Mouse (Mus musculus) lung, adult 2 months (tissue): ENCODE results near the gene Lyve1.

ENCODE experiments used
- CTCF ChIP-seq: fragments of 200-500 bp; IDR thresholded peaks from 2 replicates; pipeline ENCODE4 v1.5.1; 2011; ENCODE audit warnings: mild to moderate bottlenecking, low read length, control low read depth; ENCODE audit not compliant: insufficient read depth
- POLR2A ChIP-seq: fragments of 200-500 bp; IDR thresholded peaks from 2 replicates; pipeline ENCODE4 v1.6.1; 2011; ENCODE audit warnings: low read depth, mild to moderate bottlenecking, control low read depth, low read length, borderline replicate concordance; ENCODE audit errors: extremely low read depth

DNA sequence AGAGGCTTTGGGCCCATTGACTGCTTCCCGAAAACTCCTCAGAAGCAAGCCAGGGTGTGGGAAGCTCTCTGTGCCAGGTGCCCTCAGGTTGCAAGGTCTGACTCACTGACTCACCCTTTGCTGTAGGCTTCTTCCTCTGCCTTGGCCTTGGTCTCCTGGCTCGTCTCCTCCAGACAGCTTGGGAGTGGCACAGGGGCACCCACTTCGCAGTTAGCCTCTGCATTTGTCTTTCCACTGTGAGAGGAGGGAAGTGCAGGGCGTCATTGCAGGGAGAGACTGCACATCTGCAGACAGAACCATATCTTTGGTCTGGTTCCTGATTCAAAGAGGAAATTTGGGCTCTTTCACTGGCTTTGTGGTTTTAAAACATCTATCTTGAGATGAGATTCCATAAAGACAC is 15.0 kb upstream of the Lyve1 start:
- TF ChIP-seq CTCF (no peak), POLR2A (no peak)
